Mouse (Mus musculus) neural tube, embryonic 14.5 days (tissue): Measurements from ENCODE around the gene Castor1. TPM values are rescaled to one million over a fixed set of nuclear protein-coding genes. Genes with fewer than 3 reads are reported as not detected.
"Not testable (repeated sequence)": the region's sequence is repeated elsewhere in the genome, so short reads cannot be mapped to it uniquely, and the experiment has no call there.

ENCODE experiments used
- ATAC-seq: fragments of 200-750 bp; cut with Nextera tagmentation; 2 replicates; pipeline ENCODE4 v1.8.0; 2017; ENCODE audit warnings: low read depth, mild to moderate bottlenecking, moderate TSS enrichment, moderate library complexity
- H3K27ac ChIP-seq: fragments of 300-500 bp; sonication (generic); 2 replicates; pipeline ENCODE4 v1.5.1; 2014; ENCODE audit warnings: low read depth, mild to moderate bottlenecking, control low read depth, low read length, moderate library complexity, mixed read lengths
- H3K27me3 ChIP-seq: fragments of 300-500 bp; sonication (generic); 2 replicates; pipeline ENCODE4 v1.6.1; 2014; ENCODE audit warnings: low read length; ENCODE audit not compliant: control insufficient read depth, insufficient read depth
- H3K36me3 ChIP-seq: fragments of 300-500 bp; sonication (generic); 2 replicates; pipeline ENCODE4 v1.6.1; 2014; ENCODE audit warnings: low read length, mixed read lengths; ENCODE audit not compliant: control insufficient read depth, insufficient read depth
- H3K4me1 ChIP-seq: fragments of 300-500 bp; sonication (generic); 2 replicates; pipeline ENCODE4 v1.6.1; 2014; ENCODE audit warnings: low read length; ENCODE audit not compliant: control insufficient read depth, insufficient read depth
- H3K4me2 ChIP-seq: fragments of 300-500 bp; sonication (generic); 2 replicates; pipeline ENCODE4 v1.6.1; 2014; ENCODE audit warnings: mild to moderate bottlenecking, low read depth, low read length, control low read depth
- H3K4me3 ChIP-seq: fragments of 300-500 bp; sonication (generic); 2 replicates; pipeline ENCODE4 v1.5.1; 2014; ENCODE audit warnings: low read depth, low read length, control low read depth, mixed read lengths
- H3K9ac ChIP-seq: fragments of 300-500 bp; sonication (generic); replicated peaks from 2 replicates; pipeline ENCODE4 v1.6.1; 2014; ENCODE audit warnings: low read depth, mild to moderate bottlenecking, control low read depth, low read length, mixed read lengths
- H3K9me3 ChIP-seq: fragments of 300-500 bp; sonication (generic); 2 replicates; pipeline ENCODE4 v1.6.1; 2016; ENCODE audit warnings: low read length; ENCODE audit not compliant: control insufficient read depth
- WGBS: fragments of 180-500 bp; shearing (Covaris S2); extraction: QIAGEN DNeasy Blood & Tissue Kit; methylation state at CpG from one replicate; pipeline ENCODE4 v1.1.7; 2014; 5-methylcytosine and 5-hydroxymethylcytosine counted together
- polyA plus RNA-seq: library from polyadenylated mRNA; unstranded; fragments of >200 nt; fragmentation: Nextera tagmentation; extraction: Ambion mirVana; gene quantifications from 2 replicates; pipeline ENCODE4 v1.2.1, GENCODE M21; 2014

Gene Castor1
- polyA plus RNA-seq: 3.0 and 4.4 TPM in 2 replicates

- peaks cover 13% of the 10 kb centered on the region; the same call in 1 of the 2 replicates for H3K27me3 ChIP-seq
- no peak within 1 kb of the TSS for H3K27ac ChIP-seq
- H3K4me1 ChIP-seq: peaks cover 3% of the 10 kb centered on the region; the same call in 1 of the 2 replicates
Measured at GRCm38 (mm10) chr11:4217914-4218629, at the start of gene Castor1. Gene Castor1, plus strand, starts transcription at chr11:4218225.

GRCm38 (mm10) chr11:4174586-4174985 is 43.4 kb upstream of the Castor1 start:
- Histone ChIP-seq H3K4me1 (no peaks in the 10 kb centered on the region), H3K4me3 (no peak overlapping the region), H3K36me3 (peaks cover 95% of the 10 kb centered on the region), H3K9me3 (no peaks in the 10 kb centered on the region), H3K27ac (0 out of 2 replicates have a peak overlapping the region, but pooled peaks have one; percentile 22), H3K27me3 (no peaks in the 10 kb centered on the region), H3K4me2 (no peak overlapping the region), H3K9ac (no peak overlapping the region)
- ATAC-seq: no peak; the same call in 1 of the 2 replicates
- 75% methylated on average over 5 of the region's 5 CpGs for WGBS

More at GRCm38 (mm10) chr11:4217914-4218629, at the start of gene Castor1:
- 2% methylated on average over 56 of the region's 56 CpGs for WGBS
- peak within 1 kb of the TSS; percentile 36 for H3K4me3 ChIP-seq
- H3K9ac ChIP-seq: peak within 1 kb of the TSS; percentile 48
- peak; percentile 62; the same call in 1 of the 2 replicates for ATAC-seq
- no peaks in the 10 kb centered on the region for H3K9me3 ChIP-seq
- peak within 1 kb of the TSS; percentile 62 for H3K4me2 ChIP-seq
- H3K36me3 ChIP-seq: peaks cover 12% of the 10 kb centered on the region

- Histone ChIP-seq H3K36me3 (peaks cover 96% of the 10 kb centered on the region), H3K4me3 (no peak overlapping the region), H3K27ac (no peak overlapping the region), H3K9ac (no peak overlapping the region), H3K9me3 (no peaks in the 10 kb centered on the region), H3K27me3 (no peaks in the 10 kb centered on the region), H3K4me1 (no peaks in the 10 kb centered on the region), H3K4me2 (no peak overlapping the region)
- WGBS: 89% methylated on average over 4 of the region's 4 CpGs
- no peak for ATAC-seq
Measured at GRCm38 (mm10) chr11:4177716-4178115, 40.3 kb upstream of the Castor1 start.

GRCm38 (mm10) chr11:4182061-4182460 is 36.0 kb upstream of the Castor1 start:
- 3% methylated on average over 1 of the region's 1 CpGs for WGBS

GRCm38 (mm10) chr11:4183511-4183910 is 34.5 kb upstream of the Castor1 start:
- no peak overlapping the region; the same call in 1 of the 2 replicates for H3K27ac ChIP-seq
- H3K4me2 ChIP-seq: no peak overlapping the region
- H3K4me3 ChIP-seq: no peak overlapping the region
- no peaks in the 10 kb centered on the region for H3K9me3 ChIP-seq
- no peak for ATAC-seq
- no peak overlapping the region for H3K9ac ChIP-seq
- H3K27me3 ChIP-seq: no peaks in the 10 kb centered on the region
- H3K4me1 ChIP-seq: peaks cover 8% of the 10 kb centered on the region
- H3K36me3 ChIP-seq: peaks cover 46% of the 10 kb centered on the region

More at GRCm38 (mm10) chr11:4182061-4182460, 36.0 kb upstream of the Castor1 start:
- no peaks in the 10 kb centered on the region for H3K9me3 ChIP-seq
- H3K4me3 ChIP-seq: no peak overlapping the region
- H3K27me3 ChIP-seq: no peaks in the 10 kb centered on the region
- H3K4me2 ChIP-seq: no peak overlapping the region
- H3K9ac ChIP-seq: no peak overlapping the region
- H3K27ac ChIP-seq: no peak overlapping the region
- no peaks in the 10 kb centered on the region; the same call in 1 of the 2 replicates for H3K4me1 ChIP-seq
- H3K36me3 ChIP-seq: peaks cover 61% of the 10 kb centered on the region
- ATAC-seq: no peak

GRCm38 (mm10) chr11:4184251-4184952 is 33.6 kb upstream of the Castor1 start:
- H3K36me3 ChIP-seq: peaks cover 37% of the 10 kb centered on the region
- H3K9ac ChIP-seq: no peak overlapping the region
- no peak overlapping the region for H3K4me3 ChIP-seq
- peaks cover 8% of the 10 kb centered on the region for H3K4me1 ChIP-seq
- WGBS: 79% methylated on average over 4 of the region's 4 CpGs
- no peak for ATAC-seq
- H3K27ac ChIP-seq: no peak overlapping the region
- H3K9me3 ChIP-seq: no peaks in the 10 kb centered on the region
- H3K4me2 ChIP-seq: no peak overlapping the region
- H3K27me3 ChIP-seq: no peaks in the 10 kb centered on the region

- Histone ChIP-seq H3K36me3 (peaks cover 28% of the 10 kb centered on the region), H3K4me1 (peaks cover 13% of the 10 kb centered on the region)
- 90% methylated on average over 6 of the region's 6 CpGs for WGBS
- H3K4me2 ChIP-seq, H3K9me3 ChIP-seq, H3K4me3 ChIP-seq, H3K9ac ChIP-seq, H3K27me3 ChIP-seq, H3K27ac ChIP-seq, ATAC-seq: not testable (repeated sequence)
Measured at GRCm38 (mm10) chr11:4185480-4185879, 32.5 kb upstream of the Castor1 start.

GRCm38 (mm10) chr11:4186486-4187317 is 31.3 kb upstream of the Castor1 start, which contains the start of gene Tbc1d10a:
Gene Tbc1d10a, plus strand, starts transcription at chr11:4186789.
- Histone ChIP-seq H3K4me1 (peaks cover 13% of the 10 kb centered on the region), H3K27ac (peak within 1 kb of the TSS; percentile 57), H3K36me3 (peaks cover 16% of the 10 kb centered on the region), H3K4me3 (peak within 1 kb of the TSS; percentile 74), H3K4me2 (peak within 1 kb of the TSS; percentile 81), H3K27me3 (no peaks in the 10 kb centered on the region), H3K9me3 (no peaks in the 10 kb centered on the region), H3K9ac (peak within 1 kb of the TSS; percentile 89)
- peak; percentile 99 for ATAC-seq
- under 1% methylated on average over 71 of the region's 71 CpGs for WGBS
